16 mouse cellular contexts compared by ENCODE assay signal in the genomic region with DNA sequence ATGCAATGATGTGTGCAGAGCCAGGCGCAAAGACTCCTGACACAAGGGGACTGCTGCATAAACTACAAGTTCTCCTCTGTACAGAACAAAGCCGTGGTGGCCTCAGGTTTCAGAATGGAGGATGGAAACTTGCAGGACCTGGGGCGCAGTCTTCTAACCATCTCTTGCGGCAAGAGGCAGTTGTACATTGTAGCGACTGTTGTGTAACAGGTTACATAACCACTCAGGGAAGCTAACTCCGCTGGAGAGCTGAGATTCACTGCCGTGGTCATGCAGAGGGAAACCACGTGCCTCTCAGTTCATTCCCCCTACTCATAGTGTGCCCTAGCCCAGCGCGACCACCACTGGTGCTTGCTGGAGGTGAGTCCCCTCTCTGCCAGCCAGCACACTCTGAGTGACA. TPM values are rescaled to one million over a fixed set of nuclear protein-coding genes. Genes with fewer than 3 reads are reported as not detected.
A peak's percentile ranks its signal among the peaks of the same experiment; 100 is the strongest.
DNase-seq lines count a peak whose midpoint lies in the region; ATAC-seq lines count a peak whose summit lies in the region.
"Had no signal": no experiment of that assay in that cellular context is flagged by ENCODE, and none has a peak within 500 bp of the region (broad histone marks: within the 10 kb centered on the region; RNA-seq: fewer than 3 reads in every experiment).

No protein-coding gene starts in this region.

- peaks cover 21% of the 10 kb centered on the region for H3K4me1 ChIP-seq in kidney, embryonic 15.5 days
- peaks cover 65% of the 10 kb centered on the region for H3K4me1 ChIP-seq in liver, embryonic 12.5 days
- H3K4me1 ChIP-seq in megakaryocyte, embryonic 14.5 days: peaks cover 93% of the 10 kb centered on the region

- peak; percentile 23 to 62 for DNase-seq in kidney, postnatal 36 days
- DNase-seq in brain, adult 2 months (ENCODE audit: low read depth, low spot score): peak; percentile 40
- DNase-seq in frontal cortex, postnatal 14 days (ENCODE audit: low spot score in 2 of 2): no peak
- DNase-seq in gastrocnemius, postnatal 10 days: no peak
- DNase-seq: adrenal gland, postnatal 10 days; cerebellum, postnatal 10 days; gastrocnemius, adult 2 months; kidney, postnatal 4 days had no signal

- H3K4me3 ChIP-seq in kidney, embryonic 15.5 days (replicated peaks): no peak overlapping the region
- H3K4me3 ChIP-seq in liver, embryonic 12.5 days: no peak overlapping the region
- H3K4me3 ChIP-seq in megakaryocyte, embryonic 14.5 days (replicated peaks): peak overlapping the region; percentile 80
- H3K4me3 ChIP-seq: gastrocnemius, adult 2 months; left cerebral cortex, adult 2 months; neural tube, embryonic 13.5 days had no signal

- H3K4me2 ChIP-seq in kidney, embryonic 15.5 days: no peak overlapping the region
- H3K4me2 ChIP-seq in liver, embryonic 12.5 days: peak overlapping the region; percentile 81
- H3K4me2 ChIP-seq: neural tube, embryonic 13.5 days had no signal

- no peak overlapping the region for H3K9ac ChIP-seq in kidney, embryonic 15.5 days
- peak overlapping the region; percentile 36; the same call in 1 of the 2 replicates for H3K9ac ChIP-seq in liver, embryonic 12.5 days
- H3K9ac ChIP-seq: neural tube, embryonic 13.5 days had no signal

- H3K36me3 ChIP-seq in kidney, embryonic 15.5 days: no peaks in the 10 kb centered on the region
- H3K36me3 ChIP-seq in liver, embryonic 12.5 days: no peaks in the 10 kb centered on the region
- H3K36me3 ChIP-seq in megakaryocyte, embryonic 14.5 days (replicated peaks; ENCODE audit: low read length): no peaks in the 10 kb centered on the region
- H3K36me3 ChIP-seq: G1E; neural tube, embryonic 13.5 days had no signal

- no peak for ATAC-seq in kidney, embryonic 15.5 days (replicated peaks; ENCODE audit: low FRiP score)
- no peak for ATAC-seq in liver, embryonic 12.5 days
- no peak for ATAC-seq in cerebellum, adult (ENCODE audit: insufficient number of reproducible peaks, low FRiP score, low TSS enrichment)
- ATAC-seq: forebrain, embryonic 16.5 days had no signal

- WGBS in kidney, embryonic 15.5 days: 79% methylated on average over 10 of the region's 10 CpGs
- WGBS in liver, embryonic 12.5 days (ENCODE audit: insufficient replicate concordance): 35% methylated on average over 10 of the region's 10 CpGs

- 0 out of 2 replicates have a peak, but pooled peaks cover 8% of the 10 kb centered on the region for H3K27me3 ChIP-seq in kidney, embryonic 15.5 days
- H3K27me3 ChIP-seq in liver, embryonic 12.5 days (replicated peaks): no peaks in the 10 kb centered on the region
- H3K27me3 ChIP-seq in megakaryocyte, embryonic 14.5 days (replicated peaks): no peaks in the 10 kb centered on the region
- H3K27me3 ChIP-seq: neural tube, embryonic 13.5 days had no signal

- no peaks in the 10 kb centered on the region for H3K9me3 ChIP-seq in kidney, embryonic 15.5 days (replicated peaks)
- no peaks in the 10 kb centered on the region for H3K9me3 ChIP-seq in liver, embryonic 12.5 days (replicated peaks)
- H3K9me3 ChIP-seq in megakaryocyte, embryonic 14.5 days: no peaks in the 10 kb centered on the region
- H3K9me3 ChIP-seq: G1E; neural tube, embryonic 13.5 days had no signal

- H3K27ac ChIP-seq in kidney, embryonic 15.5 days: no peak overlapping the region
- H3K27ac ChIP-seq in liver, embryonic 12.5 days: peak overlapping the region; percentile 70
- H3K27ac ChIP-seq: gastrocnemius, adult 2 months; left cerebral cortex, adult 2 months; neural tube, embryonic 13.5 days had no signal

RNA-seq across cellular contexts. Expression of a gene that starts 21.4 kb away (rescaled TPM):
- 1,196 and 1,217 TPM in 2 replicates for polyA plus RNA-seq in kidney, embryonic 15.5 days (2015; fragmentation: Nextera tagmentation; extraction: Ambion mirVana)
- polyA plus RNA-seq in liver, embryonic 12.5 days (2016; fragmentation: Nextera tagmentation; extraction: Ambion mirVana): 1,290 and 1,294 TPM in 2 replicates
- polyA plus RNA-seq in megakaryocyte, embryonic 14.5 days (2012; ENCODE audit: insufficient read depth, low replicate concordance): 453 and 913 TPM in 2 replicates
- total RNA-seq in gastrocnemius, postnatal 10 days (2021): 100 to 1,000 TPM; 299 to 300 TPM

RNA-seq across cellular contexts. Expression of a gene that starts 55.6 kb away (rescaled TPM):
- polyA plus RNA-seq in kidney, embryonic 15.5 days (2015; fragmentation: Nextera tagmentation; extraction: Ambion mirVana): 18.6 and 19.0 TPM in 2 replicates
- 6.7 and 9.7 TPM in 2 replicates for polyA plus RNA-seq in liver, embryonic 12.5 days (2016; fragmentation: Nextera tagmentation; extraction: Ambion mirVana)
- 7.7 and 10.1 TPM in 2 replicates for polyA plus RNA-seq in megakaryocyte, embryonic 14.5 days (2012; ENCODE audit: insufficient read depth, low replicate concordance)
- total RNA-seq in gastrocnemius, postnatal 10 days (2021): 10 to 100 TPM in 1 of 2 experiments, 1 to 10 TPM in 1; 9.7 to 11.0 TPM

Comparison
In these comparisons a context has a peak if more than half of its experiments do, and no peak if none do; other contexts are left out.
1. DNase-seq: peak in kidney, postnatal 36 days (2 of 2) and brain, adult 2 months (single experiment); none in frontal cortex, postnatal 14 days (0 of 2) and gastrocnemius, postnatal 10 days (single experiment).